Mouse (Mus musculus): ENCODE measurements around the gene Zfp488.

Gene Zfp488

GRCm38 (mm10) chr14:33946125-33946524, 32.4 kb downstream of the Zfp488 start:
- DNase-seq (ENCODE audit: low read depth, low spot score), result no peak

- no peak for DNase-seq (ENCODE audit: low read depth, low spot score)
Measured at GRCm38 (mm10) chr14:33942222-33942621, 36.3 kb downstream of the Zfp488 start.

GRCm38 (mm10) chr14:33940739-33941138, 37.8 kb downstream of the Zfp488 start, which contains the start of gene Gdf2:
Gene Gdf2 (plus strand): TSS chr14:33941039.
- no peak for DNase-seq (ENCODE audit: low read depth, low spot score)

- peak; percentile 81 for DNase-seq (ENCODE audit: low read depth, low spot score)
Measured at GRCm38 (mm10) chr14:33939117-33939516, 39.4 kb downstream of the Zfp488 start.

GRCm38 (mm10) chr14:33933778-33934317, 44.7 kb downstream of the Zfp488 start:
- peak; percentile 37 for DNase-seq (ENCODE audit: low read depth, low spot score)

GRCm38 (mm10) chr14:33932935-33933703, 45.4 kb downstream of the Zfp488 start:
- peak; percentile 33 for DNase-seq (ENCODE audit: low read depth, low spot score)

DNA sequence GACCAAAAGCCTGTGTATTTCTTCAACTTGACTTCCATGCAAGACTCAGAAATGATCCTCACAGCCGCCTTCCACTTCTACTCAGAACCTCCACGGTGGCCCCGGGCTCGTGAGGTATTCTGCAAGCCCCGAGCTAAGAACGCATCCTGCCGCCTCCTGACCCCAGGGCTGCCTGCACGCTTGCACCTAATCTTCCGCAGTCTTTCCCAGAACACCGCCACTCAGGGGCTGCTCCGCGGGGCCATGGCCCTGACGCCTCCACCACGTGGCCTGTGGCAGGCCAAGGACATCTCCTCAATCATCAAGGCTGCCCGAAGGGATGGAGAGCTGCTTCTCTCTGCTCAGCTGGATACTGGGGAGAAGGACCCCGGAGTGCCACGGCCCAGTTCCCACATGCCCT, 46.7 kb downstream of the Zfp488 start:
- DNase-seq (ENCODE audit: low read depth, low spot score), result no peak

DNA sequence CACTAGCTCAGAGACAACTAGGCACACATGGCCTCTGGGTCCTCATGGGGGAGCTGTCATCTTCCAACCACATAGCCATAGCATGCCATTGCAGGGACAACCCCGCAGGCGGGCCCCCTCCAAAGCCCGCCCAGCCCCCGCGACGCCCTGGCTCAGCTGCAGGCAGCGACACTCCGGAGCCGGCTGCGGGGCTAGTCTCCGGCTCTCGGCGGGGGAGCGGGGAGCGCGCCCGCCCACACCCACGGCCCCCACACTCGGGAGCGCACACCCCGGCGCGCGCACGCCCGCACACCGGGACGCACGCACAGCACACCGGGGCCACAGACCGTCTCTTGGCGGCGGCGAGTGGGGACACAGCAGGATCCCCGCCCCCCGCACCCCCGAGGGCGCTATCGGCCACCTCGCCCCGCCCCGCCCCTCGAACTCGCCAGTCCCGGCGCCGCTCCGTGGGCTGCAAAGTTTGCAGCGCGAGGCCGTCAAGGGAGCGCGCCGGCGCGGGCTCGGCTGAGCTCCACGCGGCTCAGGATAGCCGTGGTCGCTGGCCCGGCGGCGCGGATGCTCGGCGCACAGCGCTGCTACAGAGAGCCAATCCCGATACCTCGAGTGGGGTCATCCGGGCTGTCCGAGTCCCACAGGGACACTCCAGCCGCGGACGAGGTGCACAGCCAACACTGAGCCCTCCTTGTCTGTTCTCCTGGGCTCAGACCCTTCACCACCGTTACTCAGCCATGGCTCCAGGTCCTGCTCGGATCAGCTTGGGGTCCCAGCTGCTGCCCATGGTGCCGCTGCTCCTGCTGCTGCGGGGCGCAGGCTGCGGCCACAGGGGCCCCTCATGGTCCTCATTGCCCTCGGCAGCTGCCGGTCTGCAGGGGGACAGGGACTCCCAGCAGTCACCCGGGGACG, 55.1 kb downstream of the Zfp488 start, which contains the start of gene Gdf10:
Gdf10 (plus strand) TSS at position 420 of the 903 bp plus-strand sequence.
- DNase-seq (ENCODE audit: low read depth, low spot score), result no peak

- DNase-seq (ENCODE audit: low read depth, low spot score), result no peak
Measured at GRCm38 (mm10) chr14:33922771-33923167, 55.8 kb downstream of the Zfp488 start.

GRCm38 (mm10) chr14:33920727-33921559, 57.6 kb downstream of the Zfp488 start:
- DNase-seq (ENCODE audit: low read depth, low spot score), result no peak

All from A20 (cell line).